Mouse (Mus musculus): ENCODE data around the gene Tspan10. TPM values are rescaled to one million over a fixed set of nuclear protein-coding genes. Genes with fewer than 3 reads are reported as not detected.

The Tspan10 gene
- total RNA-seq, 2 experiments from 2014 or later: 3.6 TPM; not detected in 1

GRCm38 (mm10) chr11:120452246-120452645 lies 9.8 kb downstream of the Tspan10 start:
- intact Hi-C loops (cut with DNase I): no loop called here
- DNase-seq (ENCODE audit: low spot score in 2 of 2): no peak

GRCm38 (mm10) chr11:120453306-120453705 lies 10.9 kb downstream of the Tspan10 start, which contains the start of gene Pde6g:
Pde6g (minus strand) TSS chr11:120453500.
- intact Hi-C loops (cut with DNase I): no loop called here
- DNase-seq (ENCODE audit: low spot score in 2 of 2): no peak

- intact Hi-C loops (cut with DNase I): no loop called here
- DNase-seq (ENCODE audit: low spot score in 2 of 2): no peak
Observed at GRCm38 (mm10) chr11:120454965-120455364, 12.5 kb downstream of the Tspan10 start.

- intact Hi-C loops (cut with DNase I): no loop called here
- no peak for DNase-seq (ENCODE audit: low spot score in 2 of 2)
Observed at GRCm38 (mm10) chr11:120455413-120455812, 13.0 kb downstream of the Tspan10 start.

GRCm38 (mm10) chr11:120457370-120457769 lies 14.9 kb downstream of the Tspan10 start:
- DNase-seq (ENCODE audit: low spot score in 2 of 2): no peak
- intact Hi-C loops (cut with DNase I): no loop called here

- intact Hi-C loops (cut with DNase I): no loop called here
Observed at GRCm38 (mm10) chr11:120457772-120458751, 15.6 kb downstream of the Tspan10 start, which contains the start of the genes Oxld1 and Ccdc137. Oxld1 (minus strand) TSS chr11:120458068. Ccdc137 (plus strand) TSS chr11:120458115.

GRCm38 (mm10) chr11:120458847-120459597 lies 16.6 kb downstream of the Tspan10 start:
- intact Hi-C loops (cut with DNase I): no loop called here
- no peak for DNase-seq (ENCODE audit: low spot score in 2 of 2)

More at GRCm38 (mm10) chr11:120457772-120458751, 15.6 kb downstream of the Tspan10 start, which contains the start of the genes Oxld1 and Ccdc137:
- DNase-seq (ENCODE audit: low spot score in 2 of 2): peak; percentile 69 to 76

- DNase-seq (ENCODE audit: low spot score in 2 of 2): no peak
- intact Hi-C loops (cut with DNase I): no loop called here
Observed at GRCm38 (mm10) chr11:120463536-120463935, 21.1 kb downstream of the Tspan10 start.

- intact Hi-C loops (cut with DNase I): no loop called here
- no peak for DNase-seq (ENCODE audit: low spot score in 2 of 2)
Observed at GRCm38 (mm10) chr11:120464365-120464764, 21.9 kb downstream of the Tspan10 start.

- intact Hi-C loops (cut with DNase I): no loop called here
Observed at GRCm38 (mm10) chr11:120465521-120465920, 23.1 kb downstream of the Tspan10 start.

GRCm38 (mm10) chr11:120467051-120467735 lies 24.7 kb downstream of the Tspan10 start, which contains the start of gene Arl16:
Arl16 (minus strand) TSS chr11:120467607.
- peak; percentile 96 to 97 for DNase-seq (ENCODE audit: low spot score in 2 of 2)
- intact Hi-C loops (cut with DNase I): no loop called here

More at GRCm38 (mm10) chr11:120465521-120465920, 23.1 kb downstream of the Tspan10 start:
- no peak for DNase-seq (ENCODE audit: low spot score in 2 of 2)

GRCm38 (mm10) chr11:120467736-120468092 lies 25.3 kb downstream of the Tspan10 start:
- intact Hi-C loops (cut with DNase I): no loop called here
- no peak for DNase-seq (ENCODE audit: low spot score in 2 of 2)

GRCm38 (mm10) chr11:120472052-120472451 lies 29.6 kb downstream of the Tspan10 start:
- DNase-seq (ENCODE audit: low spot score in 2 of 2): no peak
- intact Hi-C loops (cut with DNase I): no loop called here

- DNase-seq (ENCODE audit: low spot score in 2 of 2): no peak
- intact Hi-C loops (cut with DNase I): no loop called here
Observed at GRCm38 (mm10) chr11:120483448-120483934, 41.0 kb downstream of the Tspan10 start.

- DNase-seq (ENCODE audit: low spot score in 2 of 2): peak; percentile 90
- intact Hi-C loops (cut with DNase I): no loop called here
Observed at GRCm38 (mm10) chr11:120484265-120484981, 42.0 kb downstream of the Tspan10 start, which contains the start of gene Mrpl12. Mrpl12 (plus strand) TSS chr11:120484613.

- intact Hi-C loops (cut with DNase I): no loop called here
- no peak for DNase-seq (ENCODE audit: low spot score in 2 of 2)
Observed at GRCm38 (mm10) chr11:120485251-120485650, 42.8 kb downstream of the Tspan10 start.

GRCm38 (mm10) chr11:120488516-120488915 lies 46.1 kb downstream of the Tspan10 start:
- intact Hi-C loops (cut with DNase I): no loop called here
- DNase-seq (ENCODE audit: low spot score in 2 of 2): no peak

GRCm38 (mm10) chr11:120489054-120489761 lies 46.8 kb downstream of the Tspan10 start:
- intact Hi-C loops (cut with DNase I): no loop called here
- DNase-seq (ENCODE audit: low spot score in 2 of 2): peak; percentile 71 to 86
